Mouse (Mus musculus) layer of hippocampus, adult 18-20 months (tissue): ENCODE results near the gene Catsper1. TPM values are rescaled to one million over a fixed set of nuclear protein-coding genes. Genes with fewer than 3 reads are reported as not detected.
A peak's percentile ranks its signal among the peaks of the same experiment; 100 is the strongest.

Experiments used
- DNase-seq, 2 experiments: peaks; one replicate each; pipeline ENCODE4 v3.0.0; 2022; ENCODE audit warnings: low spot score in 2 of 2
- long read RNA-seq: library from polyadenylated mRNA; stranded (forward); transcript quantifications from one replicate; pipeline ENCODE4 v2.0.0, GENCODE M21; 2021
- total RNA-seq, 2 experiments: library from RNA; stranded (reverse); gene quantifications; 2 replicates each; pipeline ENCODE4 v1.2.3; 2021

The Catsper1 gene
- not detected for total RNA-seq
- long read RNA-seq, result 0 reads

DNA sequence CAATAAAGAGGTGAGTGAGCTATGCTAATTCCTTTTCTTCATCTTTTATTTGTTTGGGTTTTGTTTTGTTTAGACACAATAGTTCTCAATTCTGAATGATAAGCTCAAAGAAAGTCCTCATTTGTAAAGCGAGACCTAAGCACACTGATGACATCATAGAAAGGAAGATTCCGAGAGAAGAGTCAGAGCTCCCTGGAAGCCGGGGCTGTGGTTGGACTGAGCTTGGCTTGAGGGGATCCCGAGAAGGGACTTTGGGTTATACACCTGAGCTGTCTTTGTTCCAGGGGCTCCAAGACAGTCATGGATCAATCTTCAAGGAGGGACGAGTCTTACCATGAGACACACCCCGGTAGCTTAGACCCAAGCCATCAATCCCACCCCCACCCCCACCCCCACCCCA lies at the start of gene Catsper1:
Catsper1 (plus strand) TSS at position 301 of the 400 bp plus-strand sequence.
- no peak for DNase-seq

GRCm38 (mm10) chr19:5294972-5295735 lies 40.4 kb upstream of the Catsper1 start, which contains the start of gene Sf3b2:
Sf3b2 (minus strand) TSS chr19:5295455.
- DNase-seq, result peak; percentile 99 to 100

DNA sequence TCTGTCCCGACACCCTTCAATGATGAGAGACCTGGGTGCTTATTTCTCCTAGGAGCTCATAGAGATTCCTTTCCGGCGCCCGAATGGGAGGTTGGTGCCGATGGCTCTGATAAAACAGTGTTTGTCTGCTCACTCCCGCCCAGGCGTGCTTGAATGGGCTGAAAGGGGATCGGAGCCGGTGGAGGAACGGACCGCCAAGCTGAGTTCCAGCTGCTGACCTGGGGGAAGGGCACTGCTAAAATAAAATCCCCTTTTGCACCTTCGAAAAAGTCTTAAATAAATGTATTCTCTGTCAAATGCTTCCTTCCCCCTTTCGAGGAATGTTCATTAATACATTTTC lies 39.8 kb upstream of the Catsper1 start:
- no peak for DNase-seq

DNA sequence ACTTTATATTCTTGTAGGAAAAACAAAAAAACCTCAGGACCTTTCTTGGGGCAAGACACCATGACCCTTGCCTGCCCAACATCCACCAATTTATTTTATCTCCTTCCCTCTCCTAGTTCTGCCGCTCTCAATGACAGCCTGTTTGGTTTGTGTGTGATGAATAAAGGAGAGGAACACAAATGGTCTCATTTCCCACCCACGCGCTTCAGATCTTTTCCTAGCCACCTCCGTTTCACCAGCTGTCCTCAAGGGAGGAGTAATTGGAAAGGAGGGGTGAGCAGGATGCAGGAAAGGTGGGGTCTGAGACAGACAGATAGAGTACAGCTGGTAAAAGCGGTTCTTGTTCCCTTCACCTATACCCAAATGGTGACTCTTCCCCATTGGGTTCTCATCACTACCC lies 38.9 kb upstream of the Catsper1 start:
- DNase-seq, result peak; percentile 78 to 89

- DNase-seq, result peak; percentile 61 to 67
Measured at GRCm38 (mm10) chr19:5297903-5298800, 37.4 kb upstream of the Catsper1 start, which contains the start of gene Gal3st3. Gal3st3 (plus strand) TSS chr19:5298331.

DNA sequence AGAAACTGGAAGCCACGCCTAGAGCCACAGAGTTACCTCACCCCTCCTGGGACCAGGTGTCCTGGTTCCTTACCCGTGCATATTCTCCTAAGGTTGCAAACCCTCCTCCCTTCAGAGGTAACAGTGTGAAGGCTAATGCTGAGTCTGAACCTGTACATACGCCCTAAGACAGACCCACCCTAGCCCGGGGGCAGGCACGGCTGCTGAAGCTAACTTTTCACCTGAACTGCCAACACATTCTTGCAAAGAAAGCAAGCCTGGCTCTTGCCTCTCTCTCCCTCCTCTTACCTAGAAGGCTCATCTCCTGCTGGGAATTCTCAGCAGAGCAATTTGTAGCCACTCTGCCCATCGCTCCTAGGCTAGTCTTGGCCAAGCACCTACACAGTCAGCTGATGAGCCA lies 35.0 kb upstream of the Catsper1 start:
- no peak for DNase-seq

- peak in 1 of 2 experiments; percentile 47 for DNase-seq
Measured at GRCm38 (mm10) chr19:5302455-5302854, 33.1 kb upstream of the Catsper1 start.

GRCm38 (mm10) chr19:5306279-5306678 lies 29.3 kb upstream of the Catsper1 start:
- DNase-seq, result no peak

DNA sequence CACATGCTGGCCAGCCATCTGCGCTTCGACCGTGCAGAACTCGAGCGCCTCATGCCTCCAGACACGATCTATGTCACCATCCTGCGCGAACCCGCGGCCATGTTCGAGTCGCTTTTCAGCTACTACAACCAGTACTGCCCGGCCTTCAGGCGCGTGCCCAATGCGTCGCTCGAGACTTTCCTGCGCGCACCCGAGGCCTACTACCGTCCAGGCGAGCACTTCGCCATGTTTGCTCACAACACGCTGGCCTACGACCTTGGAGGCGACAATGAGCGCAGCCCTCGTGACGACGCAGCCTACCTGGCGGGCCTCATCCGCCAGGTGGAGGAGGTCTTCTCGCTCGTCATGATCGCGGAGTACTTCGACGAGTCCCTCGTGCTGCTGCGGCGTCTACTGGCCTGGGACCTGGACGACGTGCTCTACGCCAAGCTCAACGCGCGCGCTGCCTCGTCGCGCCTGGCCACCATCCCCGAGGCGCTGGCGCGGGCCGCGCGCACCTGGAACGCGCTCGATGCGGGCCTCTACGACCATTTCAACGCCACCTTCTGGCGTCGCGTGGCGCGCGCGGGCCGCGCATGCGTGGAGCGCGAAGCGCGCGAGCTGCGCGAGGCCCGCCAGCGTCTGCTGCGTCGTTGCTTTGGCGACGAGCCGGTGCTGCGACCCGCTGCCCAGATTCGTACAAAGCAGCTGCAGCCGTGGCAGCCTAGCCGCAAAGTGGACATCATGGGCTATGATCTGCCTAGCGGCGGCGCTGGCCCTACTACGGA lies 28.4 kb upstream of the Catsper1 start:
- no peak for DNase-seq

- no peak for DNase-seq
Measured at GRCm38 (mm10) chr19:5309025-5309424, 26.5 kb upstream of the Catsper1 start.

DNA sequence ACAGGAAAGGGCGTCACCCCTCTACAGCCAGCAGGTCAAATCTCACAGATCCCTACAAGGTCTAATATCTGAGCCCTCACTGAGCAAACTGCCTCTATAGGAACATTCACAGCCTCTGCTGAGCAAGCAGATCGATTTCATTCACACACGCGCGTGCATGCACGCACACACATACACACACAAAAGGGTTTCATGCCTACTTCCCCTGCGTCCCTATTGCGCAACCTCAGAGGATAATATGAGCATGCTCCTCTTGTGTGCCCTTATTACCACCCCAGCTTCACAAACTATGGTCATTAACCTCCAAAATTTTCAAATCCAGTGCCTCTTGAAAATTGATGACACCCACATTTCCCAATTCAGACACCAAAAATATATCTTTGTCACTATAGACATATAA lies 22.4 kb upstream of the Catsper1 start:
- DNase-seq, result no peak

- DNase-seq, result no peak
Measured at GRCm38 (mm10) chr19:5323801-5324200, 11.7 kb upstream of the Catsper1 start.

DNA sequence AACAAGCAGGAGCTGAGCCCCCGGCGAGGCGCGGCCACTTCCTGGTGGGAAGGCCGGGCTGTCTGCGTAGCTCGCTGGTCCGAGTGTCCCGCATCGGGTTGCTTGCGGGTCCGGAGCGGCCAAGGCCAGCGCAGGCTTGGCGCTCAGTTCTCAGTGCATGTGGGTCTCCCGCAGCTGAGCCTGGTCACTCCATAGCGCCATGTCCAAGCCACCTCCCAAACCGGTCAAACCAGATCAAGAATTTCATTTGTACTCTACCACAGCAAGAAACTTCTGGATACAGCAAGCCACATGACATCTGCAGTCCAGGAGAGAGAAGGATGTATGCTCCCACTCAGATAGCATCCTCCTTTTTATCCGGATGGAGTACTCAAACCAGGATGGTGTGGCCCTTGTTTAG lies 7.6 kb upstream of the Catsper1 start:
- DNase-seq, result no peak

DNA sequence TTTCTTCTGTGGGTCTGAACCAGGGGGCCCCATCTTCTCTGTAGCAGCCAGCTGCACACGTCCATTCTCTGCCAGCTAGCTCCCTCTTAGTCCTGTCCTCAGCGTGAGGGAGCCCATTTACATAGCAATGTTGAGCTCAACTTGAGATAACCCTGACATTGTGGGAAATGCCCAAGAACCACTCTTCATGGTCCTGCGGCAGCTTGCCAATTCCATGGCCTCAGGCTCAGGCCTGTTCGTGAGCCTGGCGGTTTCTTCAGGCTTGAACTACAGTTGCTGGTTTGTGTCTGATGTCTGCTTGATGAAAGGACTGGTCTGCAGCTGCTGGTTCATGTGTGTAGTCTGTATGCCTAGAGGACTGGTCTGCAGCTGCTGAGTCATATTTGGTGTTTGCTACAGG lies 800 bp upstream of the Catsper1 start:
- DNase-seq, result no peak

DNA sequence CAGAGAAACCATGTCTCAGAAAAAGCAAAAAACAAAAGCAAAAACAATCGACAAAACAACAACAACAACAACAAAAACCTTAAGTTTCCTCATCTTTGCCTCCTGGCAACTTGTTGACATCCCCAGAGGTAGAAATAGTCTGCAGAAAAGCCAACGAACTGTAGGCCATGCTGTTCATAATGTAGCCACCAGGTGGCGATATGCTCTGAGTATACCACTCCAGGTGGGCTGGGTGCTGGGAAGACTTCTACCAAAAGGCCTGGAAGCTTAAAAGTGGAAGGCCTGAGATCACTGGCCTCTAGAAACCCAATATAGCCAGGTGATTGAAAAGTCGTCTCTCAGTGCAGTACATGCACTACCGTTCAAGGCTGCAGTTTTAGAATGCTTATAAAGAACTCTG lies 2.4 kb downstream of the Catsper1 start:
- DNase-seq, result peak; percentile 30 to 88

- DNase-seq, result no peak
Measured at GRCm38 (mm10) chr19:5341360-5341759, 5.8 kb downstream of the Catsper1 start.

DNA sequence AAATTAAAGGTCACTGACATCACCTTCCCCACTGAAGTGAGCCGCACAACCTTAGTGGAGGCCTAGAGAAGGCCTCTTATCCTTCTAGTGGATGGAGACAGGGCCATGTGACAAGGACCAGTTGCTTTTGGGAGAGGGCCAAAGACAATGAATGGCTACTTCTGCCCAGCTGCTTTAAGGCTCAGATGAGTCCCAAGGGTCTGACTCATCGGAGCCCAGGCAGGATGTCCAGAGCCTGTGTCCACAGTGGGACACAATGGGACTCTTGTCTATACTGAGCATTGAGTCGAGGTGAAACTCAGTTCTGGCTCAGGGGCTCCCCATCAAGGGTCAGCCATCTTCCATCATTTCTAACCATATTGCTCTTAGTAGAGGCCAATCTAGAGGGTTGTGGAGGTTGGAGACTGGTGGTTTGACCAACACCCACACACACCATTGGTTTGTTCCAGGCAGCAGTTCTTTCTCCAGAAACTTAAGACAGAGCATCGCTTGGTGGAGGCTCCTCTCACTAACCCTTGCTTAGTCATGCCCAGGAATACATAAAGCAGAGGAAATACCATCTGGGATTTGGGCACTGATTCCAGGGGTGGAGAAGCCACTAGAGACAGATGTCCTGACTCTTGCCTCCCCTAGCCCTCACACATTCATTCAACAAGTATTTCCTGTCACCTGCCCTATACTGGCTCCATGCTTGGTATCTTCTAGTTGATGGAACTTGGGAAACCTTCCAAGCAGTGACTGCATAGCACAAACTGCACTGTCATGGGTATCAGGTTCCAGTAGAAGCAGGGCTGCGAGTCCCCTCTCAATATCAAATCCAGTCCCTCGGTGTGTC lies 10.0 kb downstream of the Catsper1 start:
- DNase-seq, result no peak

DNA sequence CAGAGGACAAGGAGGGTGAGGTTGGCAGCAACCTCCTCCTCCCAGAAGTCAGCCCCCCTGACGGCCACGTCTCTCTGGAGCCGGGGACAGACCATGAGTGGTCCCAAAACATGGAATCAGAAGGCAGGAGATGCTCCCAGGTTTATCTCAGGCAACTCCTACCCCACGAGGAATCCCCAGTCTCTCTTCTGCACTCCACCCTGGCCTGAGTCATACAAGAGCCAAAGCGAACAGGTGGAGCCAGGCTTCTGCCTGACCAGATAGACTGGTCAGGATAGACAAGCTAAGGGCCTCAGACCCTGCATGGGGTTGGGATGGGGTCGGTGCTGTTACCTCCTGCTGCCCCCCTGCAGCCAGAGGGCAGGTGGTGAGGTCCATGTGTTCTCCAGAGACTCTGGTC lies 12.5 kb downstream of the Catsper1 start:
- DNase-seq, result no peak

- DNase-seq, result peak in 1 of 2 experiments; percentile 19
Measured at GRCm38 (mm10) chr19:5348526-5349501, 13.3 kb downstream of the Catsper1 start.
